Mouse (Mus musculus): Measurements from ENCODE around the gene Adarb2. TPM values are rescaled to one million over a fixed set of nuclear protein-coding genes. Genes with fewer than 3 reads are reported as not detected.

Adarb2 gene
- total RNA-seq, 2 experiments from 2014 or later: 22.9 to 25.8 TPM

- DNase-seq (ENCODE audit: extremely low spot score in 1 of 2, low spot score in 2 of 2): no peak
- intact Hi-C loops (cut with DNase I): no loop called here
- Histone ChIP-seq H3K4me3 (no peak overlapping the region), H3K27ac (no peak overlapping the region)
- no peak for TF ChIP-seq CTCF (IDR thresholded peaks at IDR 0.05)
Measured at GRCm38 (mm10) chr13:8316347-8317141, 113.9 kb downstream of the Adarb2 start.

DNA sequence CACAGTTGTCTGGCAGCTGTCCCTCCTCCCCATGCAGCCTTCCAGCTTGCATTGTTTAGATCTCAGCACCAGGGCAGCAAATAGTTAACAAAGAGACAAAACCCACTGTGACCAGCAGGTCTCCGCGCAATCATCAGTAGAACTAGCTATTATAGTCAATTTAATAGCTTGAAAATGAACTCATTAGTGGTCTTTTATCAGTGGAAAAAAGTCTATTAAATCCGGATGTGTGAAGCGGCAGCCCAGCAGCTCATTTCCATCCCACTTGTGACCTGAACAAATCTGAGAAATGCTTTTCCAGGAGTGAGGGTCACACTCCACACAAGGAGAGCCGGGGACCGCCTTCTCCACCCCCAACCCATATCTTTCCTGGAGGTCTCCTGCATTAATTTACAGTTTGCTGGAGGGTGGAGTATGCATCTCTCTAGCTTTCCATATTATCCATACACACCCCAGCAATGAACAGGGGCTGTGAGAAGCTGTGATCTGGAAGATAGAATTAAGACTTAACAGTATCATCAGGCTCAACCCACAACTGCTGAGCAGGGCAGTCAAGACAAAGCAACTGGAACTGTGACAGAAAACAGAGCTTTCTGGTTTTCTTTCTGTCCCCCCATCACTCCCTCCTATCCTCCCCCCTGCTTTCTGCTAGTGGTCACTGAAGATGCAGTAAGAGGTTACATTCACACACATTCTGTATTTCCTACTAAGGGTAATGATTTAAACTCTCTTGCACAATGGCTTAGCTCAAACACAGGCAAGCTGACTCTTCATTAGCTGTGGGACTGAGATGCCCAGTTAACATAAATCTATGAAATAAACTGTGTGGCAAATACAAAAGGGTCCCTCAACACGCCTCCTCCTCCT, 131.2 kb downstream of the Adarb2 start:
- no peak for DNase-seq (ENCODE audit: extremely low spot score in 1 of 2, low spot score in 2 of 2)
- Histone ChIP-seq H3K4me3 (no peak overlapping the region), H3K27ac (no peak overlapping the region)
- intact Hi-C loops (cut with DNase I): no loop called here
- no peak for TF ChIP-seq CTCF (IDR thresholded peaks at IDR 0.05)

DNA sequence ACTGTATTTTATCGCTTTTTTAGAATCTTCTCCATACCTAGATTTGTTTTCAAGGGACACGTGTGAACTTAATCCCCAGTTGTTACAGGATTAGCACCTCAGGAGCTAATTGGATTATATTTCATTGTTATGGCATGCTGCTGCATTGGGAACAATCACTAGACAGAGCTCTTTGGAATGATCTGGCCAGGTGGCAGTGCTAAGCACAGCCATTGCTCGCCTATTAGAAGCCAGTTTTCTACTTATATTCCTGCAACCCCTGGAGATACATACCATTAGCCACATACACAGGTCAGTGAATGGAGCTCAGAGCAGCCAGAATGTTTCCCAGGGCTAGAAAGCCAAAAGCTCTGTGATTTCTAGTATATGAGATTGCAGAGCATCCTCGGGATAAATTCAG, 131.9 kb downstream of the Adarb2 start:
- DNase-seq (ENCODE audit: extremely low spot score in 1 of 2, low spot score in 2 of 2): no peak
- intact Hi-C loops (cut with DNase I): no loop called here
- no peak overlapping the region for H3K4me3 ChIP-seq
- TF ChIP-seq CTCF (IDR thresholded peaks at IDR 0.05): no peak
- H3K27ac ChIP-seq: no peak overlapping the region

- H3K4me3 ChIP-seq: no peak overlapping the region
- TF ChIP-seq CTCF (IDR thresholded peaks at IDR 0.05): no peak
- H3K27ac ChIP-seq: no peak overlapping the region
- intact Hi-C loops (cut with DNase I): no loop called here
- no peak for DNase-seq (ENCODE audit: extremely low spot score in 1 of 2, low spot score in 2 of 2)
Measured at GRCm38 (mm10) chr13:8341086-8341807, 138.6 kb downstream of the Adarb2 start.

DNA sequence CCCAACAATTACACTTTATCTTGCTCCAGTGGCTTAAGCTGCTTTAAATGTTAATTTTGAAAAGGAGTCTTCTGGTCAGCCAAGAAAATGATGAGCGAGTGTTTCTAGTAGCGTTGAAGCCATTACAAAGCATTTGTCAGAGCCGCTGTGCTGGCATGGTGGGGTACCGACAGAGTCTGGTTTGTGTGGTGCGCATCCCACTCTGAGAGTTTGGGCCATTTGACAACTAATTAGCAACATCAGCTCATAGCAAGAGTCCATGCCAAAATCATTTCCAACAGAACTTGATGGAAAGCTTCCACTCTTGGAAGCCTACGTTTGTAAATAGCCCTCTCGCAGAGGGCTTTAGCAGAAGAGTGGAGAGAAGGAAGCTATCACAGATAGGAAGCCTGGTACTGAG, 144.5 kb downstream of the Adarb2 start:
- TF ChIP-seq CTCF (IDR thresholded peaks at IDR 0.05): no peak
- Histone ChIP-seq H3K27ac (no peak overlapping the region), H3K4me3 (no peak overlapping the region)
- intact Hi-C loops (cut with DNase I): no loop called here
- no peak for DNase-seq (ENCODE audit: extremely low spot score in 1 of 2, low spot score in 2 of 2)

- Histone ChIP-seq H3K27ac (no peak overlapping the region), H3K4me3 (no peak overlapping the region)
- intact Hi-C loops (cut with DNase I): no loop called here
- TF ChIP-seq CTCF (IDR thresholded peaks at IDR 0.05): no peak
- no peak for DNase-seq (ENCODE audit: extremely low spot score in 1 of 2, low spot score in 2 of 2)
Measured at GRCm38 (mm10) chr13:8352341-8352740, 149.7 kb downstream of the Adarb2 start.

DNA sequence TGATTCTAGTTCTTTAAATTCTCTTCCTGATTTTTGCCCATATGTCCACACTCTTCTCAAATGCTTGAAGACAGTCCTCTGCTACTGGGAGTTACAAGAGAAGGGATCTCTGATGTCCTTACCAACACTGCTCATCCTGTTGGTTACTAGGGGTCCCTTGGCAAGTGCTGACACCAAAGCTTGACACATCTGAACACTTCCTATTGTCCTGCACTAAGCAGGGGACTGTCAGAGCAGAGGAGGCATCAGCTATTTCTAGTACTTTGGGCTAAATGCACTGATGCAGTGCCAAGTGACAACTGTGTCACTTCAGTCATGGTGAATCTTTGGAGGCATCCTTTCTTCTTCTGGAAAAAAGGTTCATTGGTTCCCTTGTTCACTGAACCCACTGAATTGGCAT, 150.3 kb downstream of the Adarb2 start:
- DNase-seq (ENCODE audit: extremely low spot score in 1 of 2, low spot score in 2 of 2): no peak
- TF ChIP-seq CTCF (IDR thresholded peaks at IDR 0.05): no peak
- H3K4me3 ChIP-seq: no peak overlapping the region
- no peak overlapping the region for H3K27ac ChIP-seq
- intact Hi-C loops (cut with DNase I): no loop called here

DNA sequence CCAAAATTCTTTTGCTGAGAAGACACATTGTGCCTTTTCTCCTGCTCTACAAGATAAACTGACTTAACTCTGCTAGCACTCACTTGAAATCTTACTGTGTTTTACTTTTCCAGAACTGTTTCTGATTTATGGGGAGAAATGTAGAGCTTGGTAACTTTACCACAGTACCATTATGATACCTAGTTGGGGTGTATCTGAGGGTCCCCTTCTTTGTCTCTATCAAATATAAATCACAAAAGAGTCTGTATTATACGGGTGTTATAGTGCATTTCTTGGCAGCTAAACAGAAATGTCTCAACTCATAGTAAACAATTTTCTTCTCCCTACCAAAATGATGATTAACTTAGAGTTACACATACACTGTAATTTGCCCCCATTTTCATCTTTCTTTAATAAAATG, 162.9 kb downstream of the Adarb2 start:
- intact Hi-C loops (cut with DNase I): no loop called here
- DNase-seq (ENCODE audit: extremely low spot score in 1 of 2, low spot score in 2 of 2): no peak
- no peak for TF ChIP-seq CTCF (IDR thresholded peaks at IDR 0.05)
- H3K4me3 ChIP-seq: no peak overlapping the region
- H3K27ac ChIP-seq: no peak overlapping the region

GRCm38 (mm10) chr13:8366087-8366486, 163.4 kb downstream of the Adarb2 start:
- TF ChIP-seq CTCF (IDR thresholded peaks at IDR 0.05): no peak
- DNase-seq (ENCODE audit: extremely low spot score in 1 of 2, low spot score in 2 of 2): no peak
- Histone ChIP-seq H3K4me3 (no peak overlapping the region), H3K27ac (no peak overlapping the region)
- intact Hi-C loops (cut with DNase I): no loop called here

DNA sequence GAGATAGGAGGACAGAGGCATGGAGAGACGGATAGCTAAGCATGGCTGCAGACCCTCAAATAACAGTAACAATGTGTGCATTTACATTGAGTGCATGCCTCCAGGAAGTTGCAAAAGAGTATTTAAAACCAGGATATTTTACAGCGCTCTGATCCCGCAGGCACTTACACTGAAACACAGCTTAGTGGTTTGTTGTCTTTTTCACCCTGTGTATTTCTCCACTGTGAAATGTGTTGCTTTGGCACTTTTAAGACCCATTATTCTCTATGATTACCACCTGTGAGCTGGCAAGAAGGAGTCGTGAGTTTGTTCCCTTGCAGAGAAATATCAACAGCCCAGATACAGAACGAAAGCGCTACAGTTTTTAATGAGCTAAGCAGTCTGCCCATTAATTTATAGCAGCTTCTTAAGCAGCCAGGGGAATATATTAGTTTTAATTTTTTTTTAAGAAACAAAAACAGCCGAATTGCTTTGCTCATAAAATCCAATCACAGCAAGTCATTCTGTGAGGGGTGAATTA, 167.3 kb downstream of the Adarb2 start:
- no peak overlapping the region for H3K4me3 ChIP-seq
- DNase-seq (ENCODE audit: extremely low spot score in 1 of 2, low spot score in 2 of 2): no peak
- intact Hi-C loops (cut with DNase I): no loop called here
- H3K27ac ChIP-seq: no peak overlapping the region
- no peak for TF ChIP-seq CTCF (IDR thresholded peaks at IDR 0.05)

GRCm38 (mm10) chr13:8388541-8388940, 185.9 kb downstream of the Adarb2 start:
- Histone ChIP-seq H3K27ac (no peak overlapping the region), H3K4me3 (no peak overlapping the region)
- DNase-seq (ENCODE audit: extremely low spot score in 1 of 2, low spot score in 2 of 2): no peak
- intact Hi-C loops (cut with DNase I): no loop called here
- no peak for TF ChIP-seq CTCF (IDR thresholded peaks at IDR 0.05)

All from left cerebral cortex, adult 2 months (tissue).